Mouse (Mus musculus): ENCODE results near the gene Gm3336.

- TF ChIP-seq CTCF (IDR thresholded peaks at IDR 0.05; ENCODE audit: low read depth, low read length) (no peak), POLR2A (IDR thresholded peaks at IDR 0.05; ENCODE audit: borderline replicate concordance, low read depth, low read length) (no peak)
Observed at GRCm38 (mm10) chr8:70772075-70772474, 53.7 kb downstream of the Gm3336 start.
